Mouse (Mus musculus): ENCODE data around the gene Tnr. TPM values are rescaled to one million over a fixed set of nuclear protein-coding genes. Genes with fewer than 3 reads are reported as not detected.

Gene Tnr
- polyA plus RNA-seq, 1 experiment: 6.9 TPM

DNA sequence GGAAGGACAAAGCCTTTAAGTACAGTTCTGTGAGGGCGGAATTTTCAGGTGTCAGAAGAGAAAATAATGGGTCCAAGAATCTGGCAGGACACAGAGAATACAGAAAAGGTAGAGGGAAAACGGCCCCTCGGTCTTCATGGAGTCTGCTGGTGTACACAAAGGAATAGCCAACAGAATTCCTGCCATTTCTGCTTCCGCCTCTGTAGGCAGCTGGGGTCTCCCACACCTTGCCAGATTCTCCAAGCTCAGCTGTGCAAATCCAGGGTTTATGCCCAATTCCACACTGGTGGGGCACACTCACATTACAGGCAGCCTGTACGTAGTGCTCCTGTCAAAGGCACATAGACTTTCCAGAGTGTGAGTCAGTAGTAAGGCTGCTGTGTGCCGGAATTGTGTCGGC, 43.6 kb downstream of the Tnr start:
- no peak for TF ChIP-seq CTCF (IDR thresholded peaks at IDR 0.05; ENCODE audit: borderline replicate concordance, extremely low read depth, insufficient read depth, insufficient read length)
- TF ChIP-seq POLR2A (IDR thresholded peaks at IDR 0.05; ENCODE audit: borderline replicate concordance, extremely low read depth, insufficient read depth, insufficient read length, poor library complexity, severe bottlenecking): no peak
- DNase-seq (ENCODE audit: low read depth): no peak

DNA sequence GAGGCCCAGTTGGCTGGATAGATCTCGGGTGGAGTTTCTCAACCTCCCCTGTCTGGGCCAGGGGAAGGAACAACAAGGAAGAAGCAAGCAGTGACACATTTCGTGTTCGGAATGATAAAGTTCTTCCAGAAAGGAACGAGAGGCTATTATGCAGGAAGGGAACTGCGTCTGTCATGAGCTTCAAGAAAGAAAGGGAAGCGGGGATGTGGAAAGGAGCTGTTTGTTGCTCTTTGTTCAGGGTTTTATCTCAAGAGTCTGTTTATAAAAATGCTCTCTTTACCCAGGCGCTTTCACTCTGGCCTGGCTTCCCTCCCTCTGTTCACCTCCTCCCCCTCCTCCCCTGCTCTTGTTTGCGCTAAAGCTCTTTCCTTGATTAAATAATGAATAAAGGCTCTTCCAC, 46.7 kb downstream of the Tnr start:
- no peak for TF ChIP-seq CTCF (IDR thresholded peaks at IDR 0.05; ENCODE audit: borderline replicate concordance, extremely low read depth, insufficient read depth, insufficient read length)
- TF ChIP-seq POLR2A (IDR thresholded peaks at IDR 0.05; ENCODE audit: borderline replicate concordance, extremely low read depth, insufficient read depth, insufficient read length, poor library complexity, severe bottlenecking): no peak
- DNase-seq (ENCODE audit: low read depth): peak; percentile 79

DNA sequence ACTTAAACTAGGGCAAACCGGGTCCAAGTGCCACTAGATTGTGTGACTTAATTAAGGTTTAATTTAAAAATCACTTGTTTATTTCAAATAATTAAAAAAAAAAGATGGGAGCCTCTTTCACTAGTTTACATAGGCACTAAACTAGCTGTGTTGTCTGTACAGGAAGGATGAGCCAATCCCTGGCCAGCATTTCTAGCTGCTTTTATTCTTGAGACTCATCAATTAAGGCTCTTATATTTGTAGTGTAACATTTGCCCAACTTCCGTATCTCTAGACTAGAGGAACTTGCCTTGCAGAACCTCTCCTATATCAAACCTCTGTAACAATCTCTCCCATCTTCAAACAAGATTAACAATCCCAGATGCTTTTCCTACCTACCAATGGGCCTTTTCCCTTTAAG, 47.3 kb downstream of the Tnr start:
- no peak for DNase-seq (ENCODE audit: low read depth)
- TF ChIP-seq CTCF (IDR thresholded peaks at IDR 0.05; ENCODE audit: borderline replicate concordance, extremely low read depth, insufficient read depth, insufficient read length) (no peak), POLR2A (IDR thresholded peaks at IDR 0.05; ENCODE audit: borderline replicate concordance, extremely low read depth, insufficient read depth, insufficient read length, poor library complexity, severe bottlenecking) (no peak)

DNA sequence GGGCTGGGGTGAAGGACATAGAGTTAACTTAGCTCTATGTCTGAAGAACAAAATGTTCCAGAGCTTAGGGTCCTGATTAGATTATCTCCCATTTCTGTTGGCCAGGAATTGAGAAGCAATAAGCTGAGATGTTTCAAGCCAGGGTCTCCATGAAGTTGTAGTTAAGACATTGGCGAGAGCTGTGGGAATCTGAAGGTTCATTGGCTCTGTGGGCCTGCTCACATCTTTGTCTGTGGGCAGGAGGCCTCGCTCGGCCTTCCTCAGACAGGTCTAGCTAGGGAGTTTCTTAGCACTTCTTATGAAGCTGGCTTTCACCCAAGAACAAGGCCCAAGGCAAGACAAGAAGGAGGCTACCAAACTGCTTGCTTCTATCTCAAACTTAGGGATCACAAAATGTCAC, 48.4 kb downstream of the Tnr start:
- no peak for TF ChIP-seq CTCF (IDR thresholded peaks at IDR 0.05; ENCODE audit: borderline replicate concordance, extremely low read depth, insufficient read depth, insufficient read length)
- no peak for TF ChIP-seq POLR2A (IDR thresholded peaks at IDR 0.05; ENCODE audit: borderline replicate concordance, extremely low read depth, insufficient read depth, insufficient read length, poor library complexity, severe bottlenecking)
- DNase-seq (ENCODE audit: low read depth): no peak

DNA sequence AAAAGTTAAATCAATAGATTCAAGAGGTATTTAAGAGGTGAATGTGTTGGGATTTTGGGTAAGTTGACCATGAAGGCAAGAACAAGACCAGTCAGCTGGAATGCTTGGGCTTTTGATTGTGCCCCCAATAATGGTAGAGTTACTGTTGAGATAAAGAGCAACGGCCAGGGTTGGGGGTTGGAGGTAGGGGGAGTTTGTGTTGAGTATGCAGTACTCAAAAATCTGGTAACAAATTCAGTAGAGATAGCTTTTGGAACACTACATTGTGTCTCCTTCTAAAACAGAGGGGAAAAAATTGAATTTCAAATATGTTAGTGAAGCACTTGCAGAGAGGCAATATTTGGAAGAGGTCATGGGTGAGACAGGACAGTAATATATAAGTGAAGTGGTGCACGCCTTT, 49.5 kb downstream of the Tnr start:
- TF ChIP-seq POLR2A (IDR thresholded peaks at IDR 0.05; ENCODE audit: borderline replicate concordance, extremely low read depth, insufficient read depth, insufficient read length, poor library complexity, severe bottlenecking) (no peak), CTCF (IDR thresholded peaks at IDR 0.05; ENCODE audit: borderline replicate concordance, extremely low read depth, insufficient read depth, insufficient read length) (no peak)
- no peak for DNase-seq (ENCODE audit: low read depth)

DNA sequence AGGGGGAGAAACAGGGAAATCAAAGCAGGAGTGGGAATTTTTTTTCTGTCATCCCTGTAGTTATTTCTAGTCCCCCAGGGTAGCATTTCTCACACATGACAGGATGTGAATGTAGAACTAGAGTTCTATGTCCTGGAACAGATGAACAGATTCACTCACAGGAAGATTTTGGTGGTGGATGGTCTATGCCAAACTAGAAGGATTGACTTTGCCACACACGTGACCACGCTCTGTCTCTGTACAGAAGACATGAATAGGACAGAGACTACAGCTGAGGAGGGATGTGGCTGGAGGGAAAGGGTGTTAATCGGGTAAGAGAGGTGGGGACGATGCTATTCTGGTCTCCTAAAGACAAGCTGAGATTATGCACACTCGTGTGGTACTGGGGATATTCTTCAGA, 51.1 kb downstream of the Tnr start:
- DNase-seq (ENCODE audit: low read depth): no peak
- no peak for TF ChIP-seq CTCF (IDR thresholded peaks at IDR 0.05; ENCODE audit: borderline replicate concordance, extremely low read depth, insufficient read depth, insufficient read length)
- no peak for TF ChIP-seq POLR2A (IDR thresholded peaks at IDR 0.05; ENCODE audit: borderline replicate concordance, extremely low read depth, insufficient read depth, insufficient read length, poor library complexity, severe bottlenecking)

DNA sequence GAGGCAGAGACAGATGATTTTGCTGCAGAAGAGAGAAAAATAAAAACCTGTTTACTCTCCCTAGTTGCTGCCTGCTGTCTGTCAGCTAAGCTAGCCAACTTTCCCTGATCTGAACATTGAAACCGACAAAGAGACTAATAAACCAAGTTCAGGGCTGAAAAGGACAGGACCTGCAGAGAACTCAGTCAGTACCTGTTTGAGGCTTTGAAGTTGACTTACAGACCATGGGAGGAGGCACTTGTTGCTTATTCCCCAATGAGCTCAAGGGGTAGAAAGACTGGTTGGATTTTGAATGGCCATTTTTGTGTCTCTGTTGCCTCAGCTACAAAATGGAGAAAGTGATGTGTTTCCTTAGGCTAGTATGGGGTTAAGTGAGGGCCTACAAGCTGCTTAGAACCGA, 52.7 kb downstream of the Tnr start:
- no peak for TF ChIP-seq POLR2A (IDR thresholded peaks at IDR 0.05; ENCODE audit: borderline replicate concordance, extremely low read depth, insufficient read depth, insufficient read length, poor library complexity, severe bottlenecking)
- TF ChIP-seq CTCF (IDR thresholded peaks at IDR 0.05; ENCODE audit: borderline replicate concordance, extremely low read depth, insufficient read depth, insufficient read length): no peak
- no peak for DNase-seq (ENCODE audit: low read depth)

DNA sequence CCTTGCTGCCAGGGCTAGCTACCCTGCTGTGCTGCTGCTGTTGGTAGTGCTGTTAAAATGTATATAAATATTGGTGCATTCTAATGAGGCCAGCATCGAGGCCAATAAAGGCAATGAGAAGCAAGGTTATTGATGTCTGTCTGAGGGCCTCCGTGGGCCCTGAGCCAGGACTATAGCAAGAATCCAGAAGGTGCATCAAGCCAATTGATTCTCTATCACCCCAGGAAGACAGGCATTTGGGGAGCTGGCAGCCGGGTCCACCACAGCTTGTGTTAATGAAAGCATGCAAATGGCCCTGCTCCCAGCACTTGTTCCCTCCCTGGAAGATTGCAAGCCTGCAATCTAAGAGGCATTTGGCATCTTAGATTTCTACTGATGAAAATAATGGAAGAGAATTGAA, 54.8 kb downstream of the Tnr start:
- TF ChIP-seq CTCF (IDR thresholded peaks at IDR 0.05; ENCODE audit: borderline replicate concordance, extremely low read depth, insufficient read depth, insufficient read length) (no peak), POLR2A (IDR thresholded peaks at IDR 0.05; ENCODE audit: borderline replicate concordance, extremely low read depth, insufficient read depth, insufficient read length, poor library complexity, severe bottlenecking) (no peak)
- peak; percentile 77 for DNase-seq (ENCODE audit: low read depth)

DNA sequence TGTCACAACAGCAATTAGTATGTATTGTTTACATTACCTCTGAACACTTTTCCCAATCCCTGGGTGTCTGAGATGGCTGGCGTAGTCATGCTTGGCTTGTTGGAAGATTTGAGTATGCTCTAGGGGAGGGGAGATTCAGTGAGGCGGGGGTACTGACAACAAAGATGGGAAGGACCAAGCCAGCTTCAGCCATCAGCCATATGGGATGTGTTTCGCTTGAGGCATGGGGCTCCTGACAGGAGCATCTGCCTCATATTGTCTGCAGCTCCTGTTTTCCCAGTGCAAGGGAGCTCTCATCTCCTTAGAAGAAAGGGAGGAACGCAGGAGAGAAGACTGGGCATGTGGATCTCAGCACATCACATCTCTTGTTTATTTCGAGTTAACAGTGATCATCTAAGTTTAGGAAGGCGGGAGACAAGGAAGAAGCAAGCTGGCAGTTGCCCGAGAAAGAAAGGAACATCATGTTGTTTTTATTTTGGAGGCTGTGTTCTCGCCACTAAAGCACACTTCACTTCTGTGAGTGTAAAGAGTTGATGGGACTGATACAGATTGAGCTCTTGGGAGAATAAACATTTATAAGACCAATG, 56.9 kb downstream of the Tnr start:
- TF ChIP-seq CTCF (IDR thresholded peaks at IDR 0.05; ENCODE audit: borderline replicate concordance, extremely low read depth, insufficient read depth, insufficient read length) (no peak), POLR2A (IDR thresholded peaks at IDR 0.05; ENCODE audit: borderline replicate concordance, extremely low read depth, insufficient read depth, insufficient read length, poor library complexity, severe bottlenecking) (no peak)
- DNase-seq (ENCODE audit: low read depth): peak; percentile 52

DNA sequence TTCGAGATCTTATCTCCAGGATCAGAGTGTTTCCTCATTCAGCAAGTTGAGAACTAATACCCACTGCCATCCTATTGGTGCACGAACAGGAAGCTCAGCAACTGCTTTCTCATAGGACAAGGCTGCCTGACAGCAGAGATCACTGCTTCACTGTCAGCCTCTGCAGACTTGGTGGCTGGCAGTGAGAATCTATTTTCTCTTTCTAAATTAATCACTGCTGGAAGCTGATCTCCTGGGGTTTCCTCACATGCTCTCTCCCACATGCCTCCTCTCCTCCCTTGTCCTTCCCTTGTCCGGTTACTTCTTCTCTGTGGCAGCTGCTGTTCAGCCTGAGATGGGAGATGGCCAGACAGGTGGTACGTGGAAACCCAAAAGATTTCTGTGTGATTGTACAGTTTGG, 60.3 kb downstream of the Tnr start:
- DNase-seq (ENCODE audit: low read depth): no peak

DNA sequence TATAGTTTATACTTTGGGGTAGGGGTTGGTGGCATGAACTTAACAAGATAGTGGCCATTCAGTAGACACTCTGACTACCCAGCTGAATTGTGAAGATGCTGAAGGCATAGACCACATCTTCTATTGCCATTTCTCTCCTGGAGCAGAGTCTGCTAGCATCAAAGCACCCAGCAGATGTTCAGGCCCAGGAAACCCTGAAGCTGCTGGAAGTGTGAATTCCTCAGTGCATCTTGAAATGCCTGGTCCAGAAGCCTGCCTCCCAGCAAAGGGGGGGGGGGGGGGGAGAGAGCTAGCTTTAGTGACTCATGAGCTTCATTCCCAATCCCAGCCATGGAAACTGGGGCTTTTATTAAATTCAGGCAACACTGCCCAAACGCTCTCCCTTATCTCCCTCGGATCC, 65.2 kb downstream of the Tnr start:
- DNase-seq (ENCODE audit: low read depth): no peak
- TF ChIP-seq POLR2A (IDR thresholded peaks at IDR 0.05; ENCODE audit: borderline replicate concordance, extremely low read depth, insufficient read depth, insufficient read length, poor library complexity, severe bottlenecking) (no peak), CTCF (IDR thresholded peaks at IDR 0.05; ENCODE audit: borderline replicate concordance, extremely low read depth, insufficient read depth, insufficient read length) (no peak)

More for the DNA sequence above, 60.3 kb downstream of the Tnr start:
- TF ChIP-seq CTCF (IDR thresholded peaks at IDR 0.05; ENCODE audit: borderline replicate concordance, extremely low read depth, insufficient read depth, insufficient read length) (no peak), POLR2A (IDR thresholded peaks at IDR 0.05; ENCODE audit: borderline replicate concordance, extremely low read depth, insufficient read depth, insufficient read length, poor library complexity, severe bottlenecking) (no peak)
